ENCODE assay signal across 9 mouse cellular contexts in the genomic region with DNA sequence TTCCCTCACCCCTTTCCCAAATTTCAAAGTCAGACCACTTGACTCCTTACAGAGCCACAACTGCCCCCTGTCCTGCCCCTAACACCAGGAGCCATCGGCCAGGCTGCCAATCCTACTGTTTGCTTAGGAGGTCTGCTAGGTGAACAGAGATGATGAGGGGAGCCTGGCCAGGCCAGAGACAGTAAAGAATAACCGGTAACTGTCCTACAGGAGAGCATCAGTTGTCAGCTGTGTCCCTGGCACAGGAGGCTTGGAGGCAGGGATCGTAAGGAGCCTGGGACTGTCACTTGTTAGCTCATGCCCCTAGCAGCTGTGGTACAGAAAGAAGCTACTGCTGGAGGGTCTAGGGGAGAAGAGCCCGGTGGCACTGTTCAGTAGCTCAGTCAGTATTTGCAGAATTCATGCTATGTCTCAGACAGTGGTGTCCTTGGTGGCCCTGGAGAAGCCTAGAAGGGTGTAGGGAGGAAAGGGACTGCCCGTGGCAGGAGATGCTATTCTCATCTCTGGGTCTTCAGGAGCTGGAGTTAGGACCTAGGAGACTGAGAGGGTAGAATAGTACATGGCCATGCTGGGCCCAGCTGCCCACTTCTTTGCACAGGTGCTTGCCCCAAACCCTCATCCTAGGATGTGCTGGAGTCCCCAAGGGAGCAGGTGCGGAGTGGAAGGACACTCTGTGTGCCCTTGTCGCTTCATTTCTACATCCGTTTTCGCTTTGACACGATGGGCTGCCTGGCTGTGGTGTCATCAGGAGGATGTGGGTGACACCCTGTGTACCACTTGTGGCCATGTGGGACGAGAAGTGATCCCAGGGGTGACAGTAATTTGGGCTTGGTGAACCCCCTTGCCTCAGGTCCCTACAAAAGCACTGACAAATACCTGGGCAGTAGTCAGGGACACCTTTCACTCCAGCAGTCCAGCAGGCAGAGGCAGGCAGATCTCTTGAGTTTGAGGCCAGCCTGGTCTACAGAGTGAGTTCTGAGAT. TPM values are rescaled to one million over a fixed set of nuclear protein-coding genes. Genes with fewer than 3 reads are reported as not detected.
DNase-seq lines count a peak whose midpoint lies in the region; ATAC-seq and TF ChIP-seq lines count a peak whose summit lies in the region.
"Had no signal": no experiment of that assay in that cellular context is flagged by ENCODE, and none has a peak within 500 bp of the region (broad histone marks: within the 10 kb centered on the region; RNA-seq: fewer than 3 reads in every experiment).

No protein-coding gene starts in this region.

- H3K4me3 ChIP-seq in kidney, embryonic 14.5 days (ENCODE audit: low read length), result no peak overlapping the region
- H3K4me3 ChIP-seq in bone marrow, adult 2 months (replicated peaks; ENCODE audit: control insufficient read depth, low read depth, low read length), result peak overlapping the region; percentile 53
- H3K4me3 ChIP-seq in neural tube, embryonic 12.5 days, result no peak overlapping the region
- H3K4me3 ChIP-seq: forebrain, embryonic 13.5 days had no signal

- peak overlapping the region; percentile 28; the same call in 1 of the 2 replicates for H3K9ac ChIP-seq in kidney, embryonic 14.5 days (ENCODE audit: low read depth, low read length)
- no peak overlapping the region for H3K9ac ChIP-seq in neural tube, embryonic 12.5 days
- H3K9ac ChIP-seq: forebrain, embryonic 13.5 days had no signal

- no peak for TF ChIP-seq POLR2A in bone marrow, adult 2 months (IDR thresholded peaks at IDR 0.05; ENCODE audit: borderline replicate concordance, control insufficient read depth, low read depth, low read length)

- whole genome bisulfite sequencing in kidney, embryonic 14.5 days, result 85% methylated on average over 11 of the region's 11 CpGs
- WGBS in bone marrow, adult 2 months, result 56% methylated on average over 11 of the region's 11 CpGs
- 95% methylated on average over 11 of the region's 11 CpGs for WGBS in neural tube, embryonic 12.5 days

- peak overlapping the region; percentile 96 for H3K4me2 ChIP-seq in kidney, embryonic 14.5 days (replicated peaks; ENCODE audit: low read depth, low read length)
- H3K4me2 ChIP-seq in neural tube, embryonic 12.5 days (replicated peaks), result peak overlapping the region; percentile 77

- peaks cover 32% of the 10 kb centered on the region for H3K4me1 ChIP-seq in kidney, embryonic 14.5 days (ENCODE audit: control insufficient read depth, insufficient read depth, low read length)
- peaks cover 13% of the 10 kb centered on the region; the same call in 1 of the 2 replicates for H3K4me1 ChIP-seq in bone marrow, adult 2 months (ENCODE audit: control insufficient read depth, insufficient read depth, low read length)
- H3K4me1 ChIP-seq in neural tube, embryonic 12.5 days, result peaks cover 33% of the 10 kb centered on the region

- no peak overlapping the region; the same call in 1 of the 2 replicates for H3K27ac ChIP-seq in kidney, embryonic 14.5 days (ENCODE audit: low read depth, low read length)
- H3K27ac ChIP-seq in bone marrow, adult 2 months (ENCODE audit: control insufficient read depth, insufficient read depth, low read depth, low read length, poor library complexity), result peak overlapping the region; percentile 92
- no peak overlapping the region for H3K27ac ChIP-seq in neural tube, embryonic 12.5 days
- H3K27ac ChIP-seq: forebrain, embryonic 13.5 days had no signal

- no peaks in the 10 kb centered on the region for H3K9me3 ChIP-seq in kidney, embryonic 14.5 days (ENCODE audit: control insufficient read depth, low read length)
- H3K9me3 ChIP-seq in neural tube, embryonic 12.5 days, result no peaks in the 10 kb centered on the region
- H3K9me3 ChIP-seq: forebrain, embryonic 13.5 days had no signal

- no peak for TF ChIP-seq CTCF in bone marrow, adult 2 months (IDR thresholded peaks at IDR 0.05; ENCODE audit: control insufficient read depth, insufficient read depth, low read length)

- H3K36me3 ChIP-seq in kidney, embryonic 14.5 days (ENCODE audit: control insufficient read depth, insufficient read depth, low read length), result peaks cover 51% of the 10 kb centered on the region
- H3K36me3 ChIP-seq in neural tube, embryonic 12.5 days, result peaks cover 44% of the 10 kb centered on the region

- no peak for ATAC-seq in kidney, embryonic 14.5 days (ENCODE audit: low FRiP score, low TSS enrichment)
- peak; percentile 65 for ATAC-seq in inflammation-experienced regulatory T-cells, adult 6 months
- ATAC-seq in neural tube, embryonic 12.5 days (ENCODE audit: low FRiP score, low read depth), result no peak
- ATAC-seq: forebrain, embryonic 13.5 days had no signal

- DNase-seq in kidney, postnatal 36 days, result no peak
- DNase-seq in adrenal gland, postnatal 25 days, result no peak
- no peak for DNase-seq in cerebellum, adult 18-20 months
- DNase-seq in adrenal gland, postnatal 4 days (ENCODE audit: low spot score in 2 of 2), result no peak

- H3K27me3 ChIP-seq in kidney, embryonic 14.5 days (ENCODE audit: control insufficient read depth, insufficient read depth, low read length), result no peaks in the 10 kb centered on the region
- H3K27me3 ChIP-seq in neural tube, embryonic 12.5 days (replicated peaks), result no peaks in the 10 kb centered on the region
- H3K27me3 ChIP-seq: forebrain, embryonic 13.5 days had no signal

RNA-seq across cellular contexts. Expression of a gene that starts 4.3 kb away (rescaled TPM):
- polyA plus RNA-seq in kidney, embryonic 14.5 days (2014; fragmentation: Nextera tagmentation; extraction: Ambion mirVana), result 25.5 and 26.3 TPM in 2 replicates
- polyA plus RNA-seq in bone marrow, adult 2 months (2011; ENCODE audit: insufficient read depth, insufficient read length, low replicate concordance, missing spikeins), result 3.8 and 11.6 TPM in 2 replicates
- 10 to 100 TPM; 20.2 to 22.2 (median 21.4) TPM for polyA plus RNA-seq in inflammation-experienced regulatory T-cells, adult 6 months (2017; shearing (Covaris generic))
- 18.9 and 21.3 TPM in 2 replicates for polyA plus RNA-seq in neural tube, embryonic 12.5 days (2016; fragmentation: Nextera tagmentation; extraction: Ambion mirVana)
- total RNA-seq in adrenal gland, postnatal 25 days (2021), result 16.7 and 20.6 TPM in 2 replicates
- 10 to 100 TPM; 25.0 to 25.8 TPM for total RNA-seq in adrenal gland, postnatal 4 days (2021)

RNA-seq across cellular contexts. Expression of a gene that starts 56.5 kb away (rescaled TPM):
- 1,370 and 1,590 TPM in 2 replicates for polyA plus RNA-seq in kidney, embryonic 14.5 days (2014; fragmentation: Nextera tagmentation; extraction: Ambion mirVana)
- polyA plus RNA-seq in bone marrow, adult 2 months (2011; ENCODE audit: insufficient read depth, insufficient read length, low replicate concordance, missing spikeins), result 121 and 145 TPM in 2 replicates
- 1,000 to 10,000 TPM; 1,038 to 1,832 (median 1,102) TPM for polyA plus RNA-seq in inflammation-experienced regulatory T-cells, adult 6 months (2017; shearing (Covaris generic))
- polyA plus RNA-seq in neural tube, embryonic 12.5 days (2016; fragmentation: Nextera tagmentation; extraction: Ambion mirVana), result 698 and 706 TPM in 2 replicates
- total RNA-seq in adrenal gland, postnatal 25 days (2021), result 413 and 509 TPM in 2 replicates
- total RNA-seq in adrenal gland, postnatal 4 days (2021), result 100 to 1,000 TPM; 607 to 624 TPM
